Mouse (Mus musculus) ES-E14 (cell line): ENCODE measurements at regions not wholly inside any gene's neighbourhood (a gene's known extent, or its start where the extent isn't known, plus 50 kb on each side); places are given as distances from the start of the nearest gene placed in this dataset.

ENCODE experiments used
- DNase-seq: peaks from one replicate; pipeline ENCODE4 v3.0.0-alpha.2; 2013; ENCODE audit warnings: low read depth, low spot score
- H3K27ac ChIP-seq: 2 replicates; pipeline ENCODE4 v1.5.1; 2012; ENCODE audit warnings: low read depth, mild to moderate bottlenecking, low read length, moderate library complexity, mixed read lengths; ENCODE audit not compliant: poor library complexity, insufficient read depth, severe bottlenecking
- H3K36me3 ChIP-seq: 2 replicates; pipeline ENCODE4 v1.6.1; 2012; ENCODE audit warnings: mild to moderate bottlenecking, low read length, moderate library complexity, mixed read lengths; ENCODE audit not compliant: control insufficient read depth, poor library complexity, insufficient read depth, severe bottlenecking
- H3K4me1 ChIP-seq, 2 experiments: fragments of 150-350 bp in 1 of 2; sonication (generic) in 1 of 2; 2 replicates each; pipeline ENCODE4 v1.6.1; 2012; ENCODE audit warnings: low read length in 2 of 2, mild to moderate bottlenecking in 1 of 2, mixed read lengths in 1 of 2; ENCODE audit not compliant: control insufficient read depth in 2 of 2, insufficient read depth in 2 of 2, poor library complexity in 1 of 2
- H3K4me3 ChIP-seq, 2 experiments: fragments of 150-350 bp in 1 of 2; sonication (generic) in 1 of 2; 2 replicates each; pipeline ENCODE4 v1.5.1; 2012; ENCODE audit warnings: low read length in 2 of 2, low read depth in 1 of 2, mild to moderate bottlenecking in 1 of 2, mixed read lengths in 1 of 2; ENCODE audit not compliant: insufficient read depth in 1 of 2, poor library complexity in 1 of 2, severe bottlenecking in 1 of 2
- H3K9ac ChIP-seq: 2 replicates; pipeline ENCODE4 v1.6.1; 2012; ENCODE audit warnings: low read depth, mild to moderate bottlenecking, low read length, mixed read lengths; ENCODE audit not compliant: poor library complexity, insufficient read depth, severe bottlenecking
- H3K9me3 ChIP-seq: fragments of 150-350 bp; sonication (generic); 2 replicates; pipeline ENCODE4 v1.6.1; 2012; ENCODE audit warnings: low read depth, mild to moderate bottlenecking, low read length; ENCODE audit not compliant: control insufficient read depth, insufficient read depth
- CHD2 ChIP-seq: IDR thresholded peaks from 2 replicates; pipeline ENCODE4 v1.6.1; 2014; ENCODE audit warnings: mild to moderate bottlenecking, low read depth, low read length, inconsistent platforms
- HCFC1 ChIP-seq: IDR thresholded peaks from 2 replicates; pipeline ENCODE4 v1.6.1; 2012; ENCODE audit warnings: low read length, inconsistent platforms, borderline replicate concordance; ENCODE audit not compliant: insufficient read depth
- MAFK ChIP-seq: IDR thresholded peaks from 2 replicates; pipeline ENCODE4 v1.6.1; 2014; ENCODE audit warnings: mild to moderate bottlenecking, low read depth, low read length, inconsistent platforms; ENCODE audit not compliant: insufficient read depth
- ZC3H11A ChIP-seq: IDR thresholded peaks from 2 replicates; pipeline ENCODE4 v1.6.1; 2012; ENCODE audit warnings: low read depth, mild to moderate bottlenecking, inconsistent platforms, low read length, borderline replicate concordance
- ZNF384 ChIP-seq: IDR thresholded peaks from 2 replicates; pipeline ENCODE4 v1.6.1; 2012; ENCODE audit warnings: low read depth, low read length, inconsistent platforms
- in situ Hi-C, 2 experiments: fragments of 600-800 bp; cut with MboI; formaldehyde crosslinking; loops; one replicate each; pipeline ENCODE4 v1.15.1; 2025; ENCODE audit warnings: low sequenced_read_pairs in 2 of 2, inconsistent platforms in 1 of 2; ENCODE audit not compliant: unreplicated experiment in 2 of 2

DNA sequence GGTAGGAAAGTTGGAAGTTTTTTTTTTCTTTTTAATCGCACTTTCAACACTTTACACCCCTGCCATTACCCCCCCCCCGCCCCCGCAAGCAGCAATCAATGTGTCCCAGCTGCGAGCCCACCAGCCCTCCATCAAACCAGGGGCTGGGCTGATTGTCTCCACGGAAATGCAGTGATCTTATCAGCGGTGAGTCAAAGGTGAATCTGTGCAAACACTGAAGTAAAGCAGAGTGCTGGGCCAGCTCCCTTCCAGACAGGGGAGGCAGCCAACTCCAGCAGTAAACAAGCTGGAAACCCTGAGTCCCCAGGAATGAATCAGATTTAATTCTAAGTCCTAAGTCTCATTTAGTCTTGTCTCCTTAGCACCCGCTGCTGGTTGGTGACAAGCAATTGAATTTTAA, 234.3 kb upstream of the Gpc5 start:
- no peaks in the 10 kb centered on the region for H3K9me3 ChIP-seq
- no peaks in the 10 kb centered on the region for H3K36me3 ChIP-seq
- in situ Hi-C loops = no loop called here
- no peaks in the 10 kb centered on the region for H3K4me1 ChIP-seq
- H3K4me3 ChIP-seq = no peak overlapping the region
- no peak overlapping the region for H3K9ac ChIP-seq
- TF ChIP-seq MAFK (no peak), CHD2 (no peak), ZC3H11A (no peak), HCFC1 (no peak)
- DNase-seq = no peak
- no peak overlapping the region for H3K27ac ChIP-seq

DNA sequence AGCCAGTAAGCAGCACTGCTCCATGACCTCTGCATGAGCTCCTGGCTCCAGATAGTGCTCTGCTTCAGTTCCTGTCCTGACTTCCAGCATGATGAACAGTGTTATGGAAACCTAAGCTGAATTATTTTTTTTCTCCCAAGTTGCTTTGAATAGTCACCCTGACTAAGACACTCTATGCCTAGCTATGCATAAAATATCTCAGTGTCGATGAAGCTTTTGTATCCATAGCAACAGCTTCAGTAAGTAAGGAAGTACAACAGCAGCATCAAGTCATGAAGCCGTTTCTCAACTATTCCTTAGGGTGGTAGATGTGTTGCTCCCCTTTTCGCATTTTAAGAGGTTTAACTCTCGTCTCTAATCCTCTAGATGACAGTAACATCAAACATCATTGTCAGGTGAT, 228.4 kb upstream of the Gpc5 start:
- no peaks in the 10 kb centered on the region for H3K9me3 ChIP-seq
- H3K36me3 ChIP-seq = no peaks in the 10 kb centered on the region
- in situ Hi-C loops = no loop called here
- no peak overlapping the region for H3K4me3 ChIP-seq
- DNase-seq = no peak
- no peak overlapping the region for H3K9ac ChIP-seq
- TF ChIP-seq HCFC1 (no peak), ZNF384 (no peak), MAFK (no peak), CHD2 (no peak), ZC3H11A (no peak)
- no peak overlapping the region for H3K27ac ChIP-seq
- H3K4me1 ChIP-seq = no peaks in the 10 kb centered on the region

DNA sequence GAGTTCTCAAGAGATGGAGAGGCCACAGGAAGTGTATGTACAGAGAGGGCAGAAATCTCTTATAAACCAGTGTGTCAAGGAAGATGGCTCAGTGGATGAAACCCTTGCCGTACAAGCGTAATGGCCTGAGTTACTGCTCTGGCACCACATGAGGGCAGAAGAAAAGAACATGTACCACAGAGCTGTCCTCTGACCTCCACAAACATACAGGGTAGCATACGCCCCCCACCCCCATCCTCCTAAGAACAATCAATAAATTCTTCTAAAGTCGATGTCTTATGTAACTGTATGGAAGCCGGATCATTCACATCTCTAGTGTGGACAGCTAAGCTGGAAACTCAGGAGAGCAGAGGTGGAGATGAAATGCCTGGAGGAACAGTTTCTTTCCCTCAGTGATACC, 227.9 kb upstream of the Gpc5 start:
- no peak for DNase-seq
- Histone ChIP-seq H3K9me3 (no peaks in the 10 kb centered on the region), H3K27ac (no peak overlapping the region), H3K36me3 (no peaks in the 10 kb centered on the region), H3K4me3 (no peak overlapping the region), H3K9ac (no peak overlapping the region), H3K4me1 (no peaks in the 10 kb centered on the region)
- TF ChIP-seq HCFC1 = no peak
- TF ChIP-seq CHD2 = no peak
- no peak for TF ChIP-seq MAFK
- no peak for TF ChIP-seq ZNF384
- no peak for TF ChIP-seq ZC3H11A
- in situ Hi-C loops = no loop called here

DNA sequence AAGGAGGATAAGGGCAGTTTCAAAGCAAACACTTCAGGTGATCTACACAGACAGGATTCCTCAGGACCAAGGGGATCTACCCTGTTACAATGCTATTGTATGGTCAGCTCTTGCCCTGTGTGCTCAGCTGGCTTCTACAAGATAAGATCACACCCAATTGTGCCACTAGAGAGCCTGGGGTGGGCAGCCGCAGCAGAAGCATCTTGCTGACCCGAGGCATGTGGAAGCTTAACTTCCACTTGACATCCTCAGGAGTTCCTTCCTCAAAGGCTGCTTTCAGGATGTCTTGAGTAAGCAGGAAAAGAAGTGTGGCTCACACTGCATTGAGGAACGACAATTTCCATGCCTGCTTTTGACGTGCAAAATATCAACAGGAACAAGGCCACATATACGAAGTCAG, 222.8 kb upstream of the Gpc5 start:
- no peak for DNase-seq
- in situ Hi-C loops = no loop called here

GRCm38 (mm10) chr14:114875101-114875500, 216.9 kb upstream of the Gpc5 start:
- no peaks in the 10 kb centered on the region for H3K9me3 ChIP-seq
- H3K27ac ChIP-seq = no peak overlapping the region
- in situ Hi-C loops = no loop called here
- no peaks in the 10 kb centered on the region for H3K4me1 ChIP-seq
- no peak overlapping the region for H3K9ac ChIP-seq
- no peak overlapping the region for H3K4me3 ChIP-seq
- DNase-seq = no peak
- TF ChIP-seq HCFC1 (no peak), MAFK (no peak), CHD2 (no peak), ZC3H11A (no peak), ZNF384 (no peak)
- H3K36me3 ChIP-seq = no peaks in the 10 kb centered on the region

More for the DNA sequence above, 222.8 kb upstream of the Gpc5 start:
- Histone ChIP-seq H3K27ac (no peak overlapping the region), H3K4me1 (no peaks in the 10 kb centered on the region), H3K9me3 (no peaks in the 10 kb centered on the region), H3K36me3 (no peaks in the 10 kb centered on the region), H3K4me3 (no peak overlapping the region), H3K9ac (no peak overlapping the region)
- no peak for TF ChIP-seq MAFK
- no peak for TF ChIP-seq CHD2
- TF ChIP-seq HCFC1 = no peak
- no peak for TF ChIP-seq ZC3H11A
- no peak for TF ChIP-seq ZNF384
